Mouse (Mus musculus) MEL (cell line): ENCODE data around the gene Tex19.2.

Source experiments
- CTCF ChIP-seq, 3 experiments: IDR thresholded peaks in 2 of 3; conservative IDR thresholded peaks in 1 of 3; 2 replicates each; pipeline ENCODE4 v1.5.1; 2011 to 2012; ENCODE audit warnings: low read length in 3 of 3, low read depth in 2 of 3, mild to moderate bottlenecking in 2 of 3, improper control_type of control experiment in 1 of 3, inconsistent platforms in 1 of 3, mixed read lengths in 1 of 3, moderate library complexity in 1 of 3; ENCODE audit not compliant: control insufficient read depth in 1 of 3, insufficient read depth in 1 of 3, poor library complexity in 1 of 3, severe bottlenecking in 1 of 3
- EP300 ChIP-seq, 2 experiments: IDR thresholded peaks; 2 replicates each; pipeline ENCODE4 v1.6.1; 2011; ENCODE audit warnings: improper control_type of control experiment in 2 of 2, low read length in 2 of 2, low read depth in 1 of 2, mild to moderate bottlenecking in 1 of 2
- GABPA ChIP-seq: IDR thresholded peaks from 2 replicates; pipeline ENCODE4 v1.6.1; 2012; ENCODE audit warnings: low read depth, mild to moderate bottlenecking, inconsistent platforms, low read length, improper control_type of control experiment, moderate library complexity
- GATA1 ChIP-seq: IDR thresholded peaks from 2 replicates; pipeline ENCODE4 v1.6.1; 2011; ENCODE audit warnings: low read depth, low read length, improper control_type of control experiment
- MYC ChIP-seq: IDR thresholded peaks from 2 replicates; pipeline ENCODE4 v1.6.1; 2011; ENCODE audit warnings: low read depth, mild to moderate bottlenecking, low read length, improper control_type of control experiment, moderate library complexity
- POLR2A ChIP-seq, 2 experiments: IDR thresholded peaks; 2 replicates each; pipeline ENCODE4 v1.6.1; 2011 to 2012; ENCODE audit warnings: low read length in 2 of 2, mild to moderate bottlenecking in 2 of 2, control low read depth in 1 of 2, improper control_type of control experiment in 1 of 2, low read depth in 1 of 2, moderate library complexity in 1 of 2; ENCODE audit not compliant: control insufficient read depth in 1 of 2, insufficient read depth in 1 of 2, poor library complexity in 1 of 2
- POLR2AphosphoS2 ChIP-seq: IDR thresholded peaks from 2 replicates; pipeline ENCODE4 v1.6.1; 2011; ENCODE audit warnings: low read length, improper control_type of control experiment
- POLR2AphosphoS5 ChIP-seq: IDR thresholded peaks from 2 replicates; pipeline ENCODE4 v1.6.1; 2012; ENCODE audit warnings: low read depth, borderline replicate concordance, mild to moderate bottlenecking, inconsistent platforms, low read length, moderate library complexity, mixed read lengths
- RCOR1 ChIP-seq: IDR thresholded peaks from 2 replicates; pipeline ENCODE4 v1.6.1; 2012; ENCODE audit warnings: low read depth, mild to moderate bottlenecking, inconsistent platforms, low read length, improper control_type of control experiment
- SIN3A ChIP-seq: IDR thresholded peaks from 2 replicates; pipeline ENCODE4 v1.6.1; 2012; ENCODE audit warnings: low read length, improper control_type of control experiment, inconsistent platforms
- TBP ChIP-seq: IDR thresholded peaks from 2 replicates; pipeline ENCODE4 v1.8.0; 2011; ENCODE audit warnings: low read depth, low read length, improper control_type of control experiment
- UBTF ChIP-seq: IDR thresholded peaks from 2 replicates; pipeline ENCODE4 v1.6.1; 2012; ENCODE audit warnings: low read depth, mild to moderate bottlenecking, inconsistent platforms, low read length, improper control_type of control experiment, moderate library complexity, borderline replicate concordance; ENCODE audit not compliant: insufficient read depth
- ZNF384 ChIP-seq: IDR thresholded peaks from 2 replicates; pipeline ENCODE4 v1.6.1; 2012; ENCODE audit warnings: low read depth, mild to moderate bottlenecking, inconsistent platforms, low read length, improper control_type of control experiment

- TF ChIP-seq MYC (no peak), GATA1 (no peak), POLR2AphosphoS5 (no peak), EP300 (IDR thresholded peaks at IDR 0.05; ENCODE audit: low read depth in 1 of 2, low read length in 2 of 2) (no peak), UBTF (no peak), POLR2A (IDR thresholded peaks at IDR 0.05; ENCODE audit: control insufficient read depth in 1 of 2, insufficient read depth in 1 of 2, low read depth in 1 of 2, low read length in 2 of 2, poor library complexity in 1 of 2) (no peak), CTCF (IDR thresholded peaks at IDR 0.05 in 2 of 3, conservative IDR thresholded peaks at IDR 0.05 in 1 of 3; ENCODE audit: control insufficient read depth in 1 of 3, insufficient read depth in 1 of 3, low read depth in 2 of 3, low read length in 3 of 3, poor library complexity in 1 of 3, severe bottlenecking in 1 of 3) (no peak), ZNF384 (no peak), TBP (no peak), GABPA (no peak), SIN3A (no peak), RCOR1 (no peak), POLR2AphosphoS2 (no peak)
These were observed at the start of gene Tex19.2 for GRCm38 (mm10) chr11:121118577-121118976.
